Mouse (Mus musculus): ENCODE measurements around the gene Ptcd2. TPM values are rescaled to one million over a fixed set of nuclear protein-coding genes. Genes with fewer than 3 reads are reported as not detected.
A peak's percentile ranks its signal among the peaks of the same experiment; 100 is the strongest.

The Ptcd2 gene
- polyA plus RNA-seq (2014; fragmentation: Nextera tagmentation; extraction: Ambion mirVana) = 54.1 and 55.9 TPM in 2 replicates

DNA sequence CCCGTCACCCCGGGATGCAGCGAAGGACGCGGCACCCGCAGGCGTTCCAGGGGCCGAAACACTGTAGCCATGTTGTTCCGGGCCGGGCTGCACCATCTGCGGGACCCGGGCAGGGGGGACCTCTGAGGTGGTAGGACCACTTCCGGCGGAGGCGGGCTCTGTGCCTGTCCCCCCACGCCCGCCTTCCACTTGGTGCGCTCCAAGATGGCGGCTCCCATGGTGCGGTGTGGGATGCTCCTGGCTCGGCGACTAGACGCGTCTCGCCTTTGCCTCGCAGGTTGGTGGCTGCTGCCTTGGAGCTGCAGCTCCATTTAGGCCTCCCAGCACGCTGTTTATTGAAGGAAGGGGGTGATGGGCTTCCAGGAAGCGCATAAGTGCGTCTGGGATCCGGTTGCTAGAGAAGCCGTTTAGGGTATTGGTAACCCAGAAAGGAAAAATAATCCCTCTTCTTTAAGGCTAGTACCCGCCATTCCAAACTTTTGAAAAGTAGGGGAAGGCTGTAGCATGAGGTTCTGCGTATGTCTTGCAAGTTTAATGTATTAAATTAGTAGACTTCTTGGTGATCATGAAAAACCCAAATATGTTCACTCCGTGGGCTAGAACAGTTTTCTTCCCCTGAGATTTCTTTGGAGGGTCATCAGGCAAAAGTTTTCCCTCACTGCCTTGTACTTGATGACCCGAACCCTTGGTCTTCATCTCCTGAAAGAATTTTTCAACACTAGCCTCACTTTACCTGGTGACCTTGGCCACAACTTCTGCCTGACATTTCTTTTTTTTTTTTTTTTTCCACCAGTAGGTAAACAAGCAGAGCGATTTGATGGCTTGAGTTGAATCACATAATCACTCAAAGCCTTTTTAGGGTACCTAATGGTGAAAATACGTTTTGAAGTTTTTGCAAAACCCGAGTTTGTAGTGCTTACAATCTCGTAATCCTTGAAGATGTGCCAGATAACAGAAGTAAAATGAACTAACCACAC, at the start of gene Ptcd2, which contains the start of gene Mrps27:
Ptcd2 (minus strand) TSS at position 107 of the 977 bp plus-strand sequence.
Mrps27 (plus strand) TSS at position 188 of the 977 bp plus-strand sequence.
- DNase-seq (ENCODE audit: low spot score, missing footprints) = peak; percentile 99
- Histone ChIP-seq H3K4me1 (ENCODE audit: control insufficient read depth, insufficient read depth, low read length) (peaks cover 10% of the 10 kb centered on the region), H3K9me3 (ENCODE audit: control insufficient read depth, low read length) (no peaks in the 10 kb centered on the region), H3K4me2 (peak within 1 kb of the TSS; percentile 74), H3K36me3 (ENCODE audit: control insufficient read depth, insufficient read depth, low read length) (peaks cover 11% of the 10 kb centered on the region; the same call in 1 of the 2 replicates), H3K4me3 (ENCODE audit: low read depth, low read length) (peak within 1 kb of the TSS; percentile 87), H3K27me3 (ENCODE audit: control insufficient read depth, insufficient read depth, low read length) (no peaks in the 10 kb centered on the region), H3K27ac (ENCODE audit: low read depth, low read length) (peak within 1 kb of the TSS; percentile 72), H3K9ac (ENCODE audit: low read length) (peak within 1 kb of the TSS; percentile 93)
- ATAC-seq (ENCODE audit: low FRiP score) = peak; percentile 99
- 2% methylated on average over 39 of the region's 39 CpGs for WGBS

DNA sequence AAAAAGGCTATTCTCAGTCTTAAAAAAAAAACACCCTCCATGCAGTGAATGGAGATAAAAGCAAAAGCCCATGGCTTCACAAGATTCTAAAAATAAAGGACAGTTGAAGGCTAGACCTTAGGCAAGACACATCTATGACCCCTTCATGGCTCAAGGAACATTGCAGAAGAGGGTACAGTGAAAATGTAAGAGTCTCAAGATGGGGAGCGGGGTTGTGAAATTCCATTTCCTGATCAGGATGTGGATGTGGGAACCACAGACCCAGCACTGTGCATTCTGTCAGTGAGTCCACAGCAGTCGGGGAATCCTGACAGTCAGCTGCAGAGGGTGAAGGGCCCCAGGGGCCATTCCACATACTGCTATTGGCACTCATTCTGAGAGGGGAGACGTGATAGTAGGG, 48.6 kb upstream of the Ptcd2 start:
- H3K4me1 ChIP-seq (ENCODE audit: control insufficient read depth, insufficient read depth, low read length) = peaks cover 24% of the 10 kb centered on the region
- H3K27ac ChIP-seq (ENCODE audit: low read depth, low read length) = no peak overlapping the region
- DNase-seq (ENCODE audit: low spot score, missing footprints) = no peak
- no peak overlapping the region for H3K9ac ChIP-seq (ENCODE audit: low read length)
- WGBS = 79% methylated on average over 3 of the region's 3 CpGs
- H3K9me3 ChIP-seq (ENCODE audit: control insufficient read depth, low read length) = no peaks in the 10 kb centered on the region
- no peak overlapping the region for H3K4me3 ChIP-seq (ENCODE audit: low read depth, low read length)
- no peak for ATAC-seq (ENCODE audit: low FRiP score)
- H3K27me3 ChIP-seq (ENCODE audit: control insufficient read depth, insufficient read depth, low read length) = no peaks in the 10 kb centered on the region
- H3K36me3 ChIP-seq (ENCODE audit: control insufficient read depth, insufficient read depth, low read length) = no peaks in the 10 kb centered on the region
- H3K4me2 ChIP-seq = no peak overlapping the region

DNA sequence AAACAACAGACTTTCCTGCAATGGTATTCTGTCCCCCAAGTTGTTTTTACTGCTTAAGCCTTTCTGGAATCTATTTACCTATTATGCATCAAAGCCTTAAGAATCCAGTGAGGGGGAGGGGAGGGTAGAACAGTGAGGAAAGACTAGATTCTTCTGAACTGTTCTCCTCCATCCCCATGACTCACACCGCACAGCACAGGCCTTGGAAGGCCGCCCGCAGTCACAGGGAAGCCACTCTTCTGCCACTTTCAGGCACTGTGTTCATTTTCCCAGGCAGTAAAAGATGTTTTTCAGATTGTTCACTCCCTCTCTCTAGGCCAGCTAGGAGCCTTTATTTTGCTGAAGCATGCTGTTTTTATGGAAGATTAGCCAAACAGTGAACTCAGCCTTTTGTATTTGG, 46.9 kb upstream of the Ptcd2 start:
- H3K27me3 ChIP-seq (ENCODE audit: control insufficient read depth, insufficient read depth, low read length) = no peaks in the 10 kb centered on the region
- 88% methylated on average over 3 of the region's 3 CpGs for WGBS
- no peak overlapping the region for H3K4me2 ChIP-seq
- H3K36me3 ChIP-seq (ENCODE audit: control insufficient read depth, insufficient read depth, low read length) = no peaks in the 10 kb centered on the region
- no peak overlapping the region for H3K9ac ChIP-seq (ENCODE audit: low read length)
- ATAC-seq (ENCODE audit: low FRiP score) (no peak), DNase-seq (ENCODE audit: low spot score, missing footprints) (no peak)
- H3K4me1 ChIP-seq (ENCODE audit: control insufficient read depth, insufficient read depth, low read length) = peaks cover 18% of the 10 kb centered on the region
- H3K27ac ChIP-seq (ENCODE audit: low read depth, low read length) = no peak overlapping the region
- H3K4me3 ChIP-seq (ENCODE audit: low read depth, low read length) = no peak overlapping the region
- H3K9me3 ChIP-seq (ENCODE audit: control insufficient read depth, low read length) = no peaks in the 10 kb centered on the region

DNA sequence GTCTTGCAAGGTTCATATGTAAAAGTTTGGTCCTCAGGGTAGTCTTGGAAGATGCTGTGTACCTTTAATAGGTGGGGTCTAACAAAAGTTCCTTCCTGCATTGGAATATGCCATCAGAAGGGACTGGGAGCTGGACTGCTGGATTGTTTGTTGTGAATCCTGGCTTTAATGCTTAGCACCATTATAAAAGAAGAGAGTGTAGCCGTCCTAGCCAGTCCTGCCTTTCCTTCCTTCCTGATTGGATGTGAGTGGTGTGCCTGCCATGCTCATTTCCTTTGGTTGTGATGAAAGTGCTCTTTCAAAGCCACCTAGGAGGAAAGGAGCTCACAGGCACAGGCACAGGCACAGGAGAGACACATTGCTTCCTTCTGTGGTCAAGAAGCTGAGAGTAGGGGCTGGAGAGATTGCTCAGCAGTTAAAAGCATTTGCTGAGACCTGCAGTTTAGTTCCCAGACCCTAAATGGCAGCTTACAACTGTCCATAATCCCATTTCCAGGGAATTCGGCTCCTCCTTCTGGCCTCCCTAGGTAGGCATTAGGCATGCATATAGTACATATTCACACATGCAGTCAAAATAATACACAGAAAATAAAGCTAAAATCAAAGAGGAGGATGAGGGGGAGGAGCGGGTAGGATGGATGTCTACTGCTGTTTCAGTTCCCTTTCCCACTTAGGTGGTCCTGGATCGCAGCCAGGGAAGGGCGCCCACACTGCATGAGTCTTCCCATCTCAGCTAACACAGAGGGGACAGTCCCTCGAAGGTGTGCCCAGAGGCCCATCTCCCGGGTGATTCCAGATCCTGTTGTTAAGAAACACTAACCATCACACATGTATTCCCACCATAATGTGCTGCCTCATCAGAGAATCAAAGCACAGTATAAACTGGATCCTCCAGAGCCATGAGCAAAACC, 43.7 kb upstream of the Ptcd2 start:
- Histone ChIP-seq H3K4me3 (ENCODE audit: low read depth, low read length) (no peak overlapping the region), H3K27me3 (ENCODE audit: control insufficient read depth, insufficient read depth, low read length) (no peaks in the 10 kb centered on the region), H3K4me1 (ENCODE audit: control insufficient read depth, insufficient read depth, low read length) (peaks cover 8% of the 10 kb centered on the region), H3K36me3 (ENCODE audit: control insufficient read depth, insufficient read depth, low read length) (no peaks in the 10 kb centered on the region), H3K27ac (ENCODE audit: low read depth, low read length) (no peak overlapping the region), H3K4me2 (no peak overlapping the region), H3K9me3 (ENCODE audit: control insufficient read depth, low read length) (no peaks in the 10 kb centered on the region), H3K9ac (ENCODE audit: low read length) (no peak overlapping the region)
- WGBS = 80% methylated on average over 7 of the region's 7 CpGs
- DNase-seq (ENCODE audit: low spot score, missing footprints) = peak; percentile 35
- no peak for ATAC-seq (ENCODE audit: low FRiP score)

DNA sequence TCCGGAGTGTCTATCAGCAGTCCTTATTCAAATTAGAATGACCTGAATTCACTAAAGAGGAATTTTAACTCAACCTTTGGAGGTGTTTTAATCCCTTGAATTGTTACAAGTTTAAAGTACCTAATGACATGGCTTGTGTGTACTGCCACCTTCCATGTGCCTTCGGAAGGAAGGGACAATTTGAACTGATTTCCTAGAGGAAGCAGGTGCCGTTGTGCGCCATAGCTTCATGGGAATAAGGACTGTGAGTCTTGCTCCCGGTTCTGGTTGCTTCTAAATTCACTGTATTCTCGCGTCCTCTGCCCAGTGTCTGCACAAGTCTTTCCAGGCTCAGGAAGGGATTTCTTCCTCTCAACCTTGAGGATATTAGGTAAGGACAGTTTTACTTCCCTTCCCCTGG, 41.8 kb upstream of the Ptcd2 start:
- Histone ChIP-seq H3K27me3 (ENCODE audit: control insufficient read depth, insufficient read depth, low read length) (no peaks in the 10 kb centered on the region), H3K36me3 (ENCODE audit: control insufficient read depth, insufficient read depth, low read length) (no peaks in the 10 kb centered on the region), H3K27ac (ENCODE audit: low read depth, low read length) (no peak overlapping the region), H3K4me2 (no peak overlapping the region), H3K4me3 (ENCODE audit: low read depth, low read length) (no peak overlapping the region), H3K4me1 (ENCODE audit: control insufficient read depth, insufficient read depth, low read length) (peaks cover 7% of the 10 kb centered on the region), H3K9ac (ENCODE audit: low read length) (no peak overlapping the region), H3K9me3 (ENCODE audit: control insufficient read depth, low read length) (no peaks in the 10 kb centered on the region)
- ATAC-seq (ENCODE audit: low FRiP score) (no peak), DNase-seq (ENCODE audit: low spot score, missing footprints) (peak; percentile 8)
- WGBS = 89% methylated on average over 7 of the region's 7 CpGs

DNA sequence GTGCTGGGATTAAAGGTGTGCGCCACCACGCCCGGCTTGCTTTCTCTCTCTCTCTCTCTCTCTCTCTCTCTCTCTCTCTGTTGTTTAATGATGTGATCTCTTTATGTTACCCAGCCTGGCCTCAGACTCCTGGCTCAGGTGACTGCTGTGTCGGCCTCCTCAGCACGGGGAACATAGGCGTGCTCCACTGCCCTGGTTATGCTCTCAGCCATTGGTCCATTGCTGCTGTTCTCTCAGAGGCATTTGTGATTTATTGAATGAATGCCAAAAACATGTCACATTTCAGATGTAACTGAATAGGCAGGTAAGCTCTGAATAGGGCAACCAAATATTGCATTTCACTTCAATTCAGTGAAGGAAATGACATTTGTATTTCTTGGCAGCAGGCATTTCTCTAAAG, 41.4 kb upstream of the Ptcd2 start:
- no peak overlapping the region for H3K4me2 ChIP-seq
- 90% methylated on average over 4 of the region's 6 CpGs for WGBS
- H3K9me3 ChIP-seq (ENCODE audit: control insufficient read depth, low read length) = no peaks in the 10 kb centered on the region
- ATAC-seq (ENCODE audit: low FRiP score) (no peak), DNase-seq (ENCODE audit: low spot score, missing footprints) (no peak)
- H3K4me1 ChIP-seq (ENCODE audit: control insufficient read depth, insufficient read depth, low read length) = peaks cover 7% of the 10 kb centered on the region
- no peaks in the 10 kb centered on the region for H3K36me3 ChIP-seq (ENCODE audit: control insufficient read depth, insufficient read depth, low read length)
- no peak overlapping the region for H3K4me3 ChIP-seq (ENCODE audit: low read depth, low read length)
- H3K27me3 ChIP-seq (ENCODE audit: control insufficient read depth, insufficient read depth, low read length) = no peaks in the 10 kb centered on the region
- no peak overlapping the region for H3K9ac ChIP-seq (ENCODE audit: low read length)
- H3K27ac ChIP-seq (ENCODE audit: low read depth, low read length) = no peak overlapping the region

DNA sequence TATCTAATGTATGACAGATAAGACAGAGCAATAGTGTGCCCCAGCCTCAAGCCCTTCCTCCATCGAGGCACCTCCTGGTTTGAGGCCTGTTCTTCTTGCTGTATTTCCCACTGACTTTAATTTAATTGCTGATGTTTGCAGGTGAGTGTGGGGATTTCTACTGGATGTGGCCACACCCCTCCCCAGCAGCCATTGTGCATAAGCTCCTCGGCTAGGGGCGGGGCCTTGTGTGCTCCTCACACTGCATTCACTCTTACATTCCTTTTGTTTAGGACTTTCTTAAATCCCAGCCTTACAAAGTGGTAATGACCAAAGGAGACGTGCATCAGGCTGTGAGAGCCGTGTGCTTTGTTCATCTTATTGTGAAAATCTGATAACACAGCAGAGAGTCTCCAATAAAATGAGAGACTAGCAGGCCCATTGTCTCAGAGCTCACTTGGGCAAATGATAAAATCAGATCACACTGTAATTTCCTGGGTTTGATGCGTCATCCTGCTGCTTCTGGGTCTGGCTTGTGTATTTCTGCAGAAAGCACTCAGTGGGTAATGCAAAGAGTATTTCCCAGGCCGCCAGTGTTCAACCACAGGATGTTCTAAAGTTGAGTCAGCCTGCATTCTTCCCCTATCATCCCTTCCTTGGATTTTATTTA, 40.2 kb upstream of the Ptcd2 start:
- 53% methylated on average over 7 of the region's 7 CpGs for WGBS
- Histone ChIP-seq H3K27ac (ENCODE audit: low read depth, low read length) (no peak overlapping the region), H3K9ac (ENCODE audit: low read length) (no peak overlapping the region)

DNA sequence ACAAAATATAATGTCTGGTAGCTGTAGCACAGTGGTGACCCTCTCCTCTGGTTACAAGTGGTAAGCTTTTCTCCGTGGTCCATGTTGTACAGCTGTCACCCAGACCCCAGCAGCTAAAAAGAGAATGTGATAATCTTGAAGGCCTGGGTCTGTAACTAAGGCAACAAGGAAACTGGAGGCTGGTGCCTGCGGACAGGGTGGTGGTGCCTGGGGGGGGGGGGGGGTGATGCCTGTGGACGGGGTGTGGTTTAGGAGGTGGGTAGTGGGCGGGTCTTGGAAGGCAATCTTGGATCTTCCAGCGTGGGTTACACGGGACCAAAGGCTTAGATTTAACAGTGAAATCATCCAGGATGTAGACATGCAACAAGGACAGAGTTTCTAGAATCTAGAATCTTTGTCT, 37.9 kb upstream of the Ptcd2 start:
- Histone ChIP-seq H3K27me3 (ENCODE audit: control insufficient read depth, insufficient read depth, low read length) (no peaks in the 10 kb centered on the region), H3K4me2 (no peak overlapping the region), H3K4me1 (ENCODE audit: control insufficient read depth, insufficient read depth, low read length) (peaks cover 7% of the 10 kb centered on the region), H3K27ac (ENCODE audit: low read depth, low read length) (no peak overlapping the region), H3K9ac (ENCODE audit: low read length) (no peak overlapping the region), H3K9me3 (ENCODE audit: control insufficient read depth, low read length) (no peaks in the 10 kb centered on the region), H3K36me3 (ENCODE audit: control insufficient read depth, insufficient read depth, low read length) (no peaks in the 10 kb centered on the region), H3K4me3 (ENCODE audit: low read depth, low read length) (no peak overlapping the region)
- DNase-seq (ENCODE audit: low spot score, missing footprints) = peak; percentile 75
- peak; percentile 69 for ATAC-seq (ENCODE audit: low FRiP score)
- 51% methylated on average over 6 of the region's 6 CpGs for WGBS

More for the DNA sequence above, 40.2 kb upstream of the Ptcd2 start:
- no peak overlapping the region for H3K4me2 ChIP-seq
- no peaks in the 10 kb centered on the region for H3K36me3 ChIP-seq (ENCODE audit: control insufficient read depth, insufficient read depth, low read length)
- no peaks in the 10 kb centered on the region for H3K27me3 ChIP-seq (ENCODE audit: control insufficient read depth, insufficient read depth, low read length)
- peaks cover 7% of the 10 kb centered on the region for H3K4me1 ChIP-seq (ENCODE audit: control insufficient read depth, insufficient read depth, low read length)
- ATAC-seq (ENCODE audit: low FRiP score) (no peak), DNase-seq (ENCODE audit: low spot score, missing footprints) (no peak)
- H3K4me3 ChIP-seq (ENCODE audit: low read depth, low read length) = no peak overlapping the region
- H3K9me3 ChIP-seq (ENCODE audit: control insufficient read depth, low read length) = no peaks in the 10 kb centered on the region

Measured in midbrain, embryonic 11.5 days (tissue).